Mouse (Mus musculus): Measurements from ENCODE around the gene Cfap61. TPM values are rescaled to one million over a fixed set of nuclear protein-coding genes. Genes with fewer than 3 reads are reported as not detected.

Gene Cfap61
- polyA plus RNA-seq, 1 experiment from 2014 or later, result 0.16 TPM

DNA sequence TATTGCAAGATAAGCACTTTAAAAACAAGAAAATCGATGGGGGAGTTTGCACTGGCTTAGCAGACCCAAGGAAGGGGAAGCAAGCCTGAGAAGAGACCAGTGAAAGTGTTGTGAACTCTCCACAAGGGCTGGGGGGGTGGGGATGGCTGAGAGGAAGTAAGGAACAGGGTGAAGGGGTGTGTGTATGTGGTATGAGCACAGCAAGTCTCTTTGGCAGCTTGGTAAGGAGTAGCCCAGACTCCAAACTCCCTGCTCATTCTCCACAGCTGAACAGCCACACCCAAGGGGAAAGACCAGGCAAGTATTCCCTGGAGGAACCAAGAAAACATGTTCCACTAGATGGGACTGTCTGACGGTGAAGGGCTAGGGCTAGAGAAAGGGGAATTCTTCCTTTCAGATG, 76.2 kb downstream of the Cfap61 start:
- no peaks in the 10 kb centered on the region for H3K27me3 ChIP-seq (ENCODE audit: control insufficient read depth, insufficient read depth, low read length)
- no peak for ATAC-seq (ENCODE audit: low FRiP score, low TSS enrichment)
- no peak for DNase-seq (ENCODE audit: low spot score)
- H3K9me3 ChIP-seq (ENCODE audit: control insufficient read depth, low read length), result no peaks in the 10 kb centered on the region
- no peaks in the 10 kb centered on the region for H3K36me3 ChIP-seq (ENCODE audit: control insufficient read depth, insufficient read depth, low read length)
- H3K9ac ChIP-seq (ENCODE audit: low read length), result no peak overlapping the region
- no peaks in the 10 kb centered on the region for H3K4me1 ChIP-seq (replicated peaks; ENCODE audit: control insufficient read depth, insufficient read depth)
- no peak overlapping the region for H3K4me3 ChIP-seq (ENCODE audit: low read depth, low read length)
- H3K27ac ChIP-seq (replicated peaks), result no peak overlapping the region
- WGBS, result 18% methylated on average over 2 of the region's 2 CpGs
- H3K4me2 ChIP-seq (replicated peaks; ENCODE audit: low read depth), result no peak overlapping the region
- TF ChIP-seq EP300 (optimal IDR thresholded peaks at IDR 0.05) (no peak), CTCF (IDR thresholded peaks at IDR 0.05; ENCODE audit: low read depth) (no peak)

- Histone ChIP-seq H3K36me3 (ENCODE audit: control insufficient read depth, insufficient read depth, low read length) (no peaks in the 10 kb centered on the region), H3K27ac (replicated peaks) (no peak overlapping the region), H3K9ac (ENCODE audit: low read length) (no peak overlapping the region), H3K27me3 (ENCODE audit: control insufficient read depth, insufficient read depth, low read length) (no peaks in the 10 kb centered on the region), H3K4me2 (replicated peaks; ENCODE audit: low read depth) (no peak overlapping the region), H3K9me3 (ENCODE audit: control insufficient read depth, low read length) (no peaks in the 10 kb centered on the region), H3K4me1 (replicated peaks; ENCODE audit: control insufficient read depth, insufficient read depth) (no peaks in the 10 kb centered on the region), H3K4me3 (ENCODE audit: low read depth, low read length) (no peak overlapping the region)
- no peak for DNase-seq (ENCODE audit: low spot score)
- TF ChIP-seq EP300 (optimal IDR thresholded peaks at IDR 0.05), result no peak
- TF ChIP-seq CTCF (IDR thresholded peaks at IDR 0.05; ENCODE audit: low read depth), result no peak
- no peak for ATAC-seq (ENCODE audit: low FRiP score, low TSS enrichment)
- 68% methylated on average over 8 of the region's 8 CpGs for WGBS
Observed at GRCm38 (mm10) chr2:146015341-146016186, 81.0 kb downstream of the Cfap61 start.

GRCm38 (mm10) chr2:146022846-146023245, 88.3 kb downstream of the Cfap61 start:
- H3K4me3 ChIP-seq (ENCODE audit: low read depth, low read length), result no peak overlapping the region
- no peaks in the 10 kb centered on the region for H3K4me1 ChIP-seq (replicated peaks; ENCODE audit: control insufficient read depth, insufficient read depth)
- no peak for ATAC-seq (ENCODE audit: low FRiP score, low TSS enrichment)
- H3K27ac ChIP-seq (replicated peaks), result no peak overlapping the region
- WGBS, result 46% methylated on average over 6 of the region's 6 CpGs
- H3K4me2 ChIP-seq (replicated peaks; ENCODE audit: low read depth), result no peak overlapping the region
- H3K9me3 ChIP-seq (ENCODE audit: control insufficient read depth, low read length), result no peaks in the 10 kb centered on the region
- no peaks in the 10 kb centered on the region for H3K36me3 ChIP-seq (ENCODE audit: control insufficient read depth, insufficient read depth, low read length)
- H3K9ac ChIP-seq (ENCODE audit: low read length), result no peak overlapping the region
- TF ChIP-seq CTCF (IDR thresholded peaks at IDR 0.05; ENCODE audit: low read depth) (no peak), EP300 (optimal IDR thresholded peaks at IDR 0.05) (no peak)
- H3K27me3 ChIP-seq (ENCODE audit: control insufficient read depth, insufficient read depth, low read length), result no peaks in the 10 kb centered on the region
- DNase-seq (ENCODE audit: low spot score), result no peak

GRCm38 (mm10) chr2:146043640-146044039, 109.1 kb downstream of the Cfap61 start:
- Histone ChIP-seq H3K4me2 (replicated peaks; ENCODE audit: low read depth) (no peak overlapping the region), H3K4me1 (replicated peaks; ENCODE audit: control insufficient read depth, insufficient read depth) (no peaks in the 10 kb centered on the region), H3K4me3 (ENCODE audit: low read depth, low read length) (no peak overlapping the region), H3K9ac (ENCODE audit: low read length) (no peak overlapping the region), H3K27me3 (ENCODE audit: control insufficient read depth, insufficient read depth, low read length) (no peaks in the 10 kb centered on the region), H3K27ac (replicated peaks) (no peak overlapping the region), H3K36me3 (ENCODE audit: control insufficient read depth, insufficient read depth, low read length) (no peaks in the 10 kb centered on the region), H3K9me3 (ENCODE audit: control insufficient read depth, low read length) (no peaks in the 10 kb centered on the region)
- DNase-seq (ENCODE audit: low spot score) (no peak), ATAC-seq (ENCODE audit: low FRiP score, low TSS enrichment) (no peak)
- 81% methylated on average over 5 of the region's 5 CpGs for WGBS
- TF ChIP-seq CTCF (IDR thresholded peaks at IDR 0.05; ENCODE audit: low read depth), result no peak
- no peak for TF ChIP-seq EP300 (optimal IDR thresholded peaks at IDR 0.05)

DNA sequence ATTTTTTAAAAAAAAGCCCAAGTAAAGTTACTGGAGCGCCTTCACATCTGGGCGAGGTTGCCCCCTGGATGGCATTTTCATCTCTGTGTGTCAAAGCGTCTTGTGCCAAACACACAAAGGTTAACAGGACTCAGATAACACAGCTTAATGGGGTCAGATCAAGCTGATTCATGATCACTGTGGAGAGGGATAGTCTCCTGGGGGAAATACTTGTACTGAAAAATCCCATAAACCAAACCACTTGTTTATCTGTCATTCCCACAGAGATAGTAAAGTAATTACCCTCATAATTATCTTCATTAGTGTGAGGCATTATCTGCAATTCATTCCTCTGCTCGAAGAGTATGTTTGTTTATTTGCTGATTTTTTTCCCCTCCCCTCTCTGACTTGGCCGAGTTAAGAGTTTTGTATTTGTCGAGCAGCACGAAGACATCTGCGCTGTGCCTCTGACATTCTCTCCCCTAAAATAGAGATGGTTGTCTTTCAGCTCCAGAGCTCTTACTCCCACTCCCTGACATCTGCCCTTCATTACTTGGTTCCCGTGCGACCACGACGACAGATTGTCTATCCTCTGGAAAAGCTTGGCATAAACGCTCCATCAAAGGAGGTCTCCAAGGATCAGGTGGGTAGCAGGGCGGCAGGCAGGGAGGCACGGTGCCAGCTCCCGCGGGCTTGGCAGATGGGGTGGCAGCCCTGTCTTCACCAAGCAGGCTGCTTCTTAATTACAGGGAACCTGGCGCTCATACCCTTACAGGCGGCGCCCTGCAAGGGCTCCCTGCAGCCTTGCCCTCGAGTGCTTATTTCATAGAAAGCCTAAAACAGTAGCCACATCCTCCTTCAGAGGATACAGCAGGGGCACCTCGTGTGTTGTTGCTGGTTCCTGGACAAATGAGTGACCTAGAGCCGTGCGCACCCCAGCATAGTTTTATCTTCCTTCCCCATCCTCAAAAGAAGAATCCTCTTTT, 110.6 kb downstream of the Cfap61 start:
- H3K4me2 ChIP-seq (replicated peaks; ENCODE audit: low read depth), result no peak overlapping the region
- H3K4me3 ChIP-seq (ENCODE audit: low read depth, low read length), result no peak overlapping the region
- TF ChIP-seq EP300 (optimal IDR thresholded peaks at IDR 0.05), result no peak
- no peak for TF ChIP-seq CTCF (IDR thresholded peaks at IDR 0.05; ENCODE audit: low read depth)
- H3K36me3 ChIP-seq (ENCODE audit: control insufficient read depth, insufficient read depth, low read length), result no peaks in the 10 kb centered on the region
- ATAC-seq (ENCODE audit: low FRiP score, low TSS enrichment) (no peak), DNase-seq (ENCODE audit: low spot score) (no peak)
- no peak overlapping the region for H3K9ac ChIP-seq (ENCODE audit: low read length)
- H3K9me3 ChIP-seq (ENCODE audit: control insufficient read depth, low read length), result no peaks in the 10 kb centered on the region
- no peaks in the 10 kb centered on the region for H3K27me3 ChIP-seq (ENCODE audit: control insufficient read depth, insufficient read depth, low read length)
- H3K4me1 ChIP-seq (replicated peaks; ENCODE audit: control insufficient read depth, insufficient read depth), result no peaks in the 10 kb centered on the region
- H3K27ac ChIP-seq (replicated peaks), result no peak overlapping the region
- 42% methylated on average over 24 of the region's 24 CpGs for WGBS

Data from stomach, postnatal 0 days (tissue).